Mouse (Mus musculus): ENCODE results near the gene Dnah8. TPM values are rescaled to one million over a fixed set of nuclear protein-coding genes. Genes with fewer than 3 reads are reported as not detected.
A peak's percentile ranks its signal among the peaks of the same experiment; 100 is the strongest.
"Not testable (repeated sequence)": the region's sequence is repeated elsewhere in the genome, so short reads cannot be mapped to it uniquely, and the experiment has no call there.

Dnah8 gene
- polyA plus RNA-seq (2012; ENCODE audit: insufficient read depth, insufficient read length, missing spikeins), result not detected in 2 replicates

DNA sequence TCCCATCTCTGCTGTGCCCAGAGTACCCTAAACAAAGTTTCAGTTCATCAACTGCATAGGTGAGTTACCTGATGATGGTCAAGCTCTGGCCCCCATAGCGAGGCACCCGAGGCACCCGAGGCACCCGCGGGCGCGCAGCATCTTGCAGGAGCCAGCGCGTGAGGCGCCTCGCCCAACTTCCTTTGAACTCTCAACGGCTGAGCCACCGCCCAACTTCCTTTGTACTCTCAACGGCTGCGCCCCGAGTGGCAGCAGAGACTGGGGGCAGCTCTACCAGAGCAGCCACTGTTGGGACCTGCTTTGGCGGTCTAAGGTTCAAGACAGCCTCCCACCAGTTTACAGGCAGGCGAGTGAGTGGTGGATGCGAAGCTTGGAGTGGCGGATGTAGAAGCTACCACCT is at the start of gene Dnah8:
Gene Dnah8 (plus strand): TSS at position 223 of the 400 bp plus-strand sequence.
- not testable (repeated sequence) for H3K27ac ChIP-seq (replicated peaks; ENCODE audit: low read depth, low read length); H3K4me3 ChIP-seq (ENCODE audit: insufficient read depth, low read depth, low read length); H3K4me1 ChIP-seq (ENCODE audit: control insufficient read depth, insufficient read depth, insufficient read length, low read length)

DNA sequence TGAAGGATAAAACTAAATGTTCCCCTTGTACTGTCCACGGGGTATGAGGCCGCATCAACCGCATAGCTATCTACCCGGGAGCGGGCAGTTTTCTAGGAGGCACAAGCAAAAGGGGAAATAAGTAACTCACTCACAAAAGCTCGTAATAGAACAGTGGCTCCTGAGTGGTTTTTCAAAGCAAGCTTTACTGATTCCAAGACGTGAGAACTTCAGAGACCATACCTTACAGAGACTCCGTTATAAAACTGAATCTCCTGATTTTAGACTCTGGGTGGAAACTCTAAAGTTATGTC is 49.4 kb upstream of the Dnah8 start:
- Histone ChIP-seq H3K27ac (replicated peaks; ENCODE audit: low read depth, low read length) (0 out of 2 replicates have a peak overlapping the region, but pooled peaks have one; percentile 25), H3K4me3 (ENCODE audit: insufficient read depth, low read depth, low read length) (peak overlapping the region; percentile 97), H3K4me1 (ENCODE audit: control insufficient read depth, insufficient read depth, insufficient read length, low read length) (peaks cover 9% of the 10 kb centered on the region)

DNA sequence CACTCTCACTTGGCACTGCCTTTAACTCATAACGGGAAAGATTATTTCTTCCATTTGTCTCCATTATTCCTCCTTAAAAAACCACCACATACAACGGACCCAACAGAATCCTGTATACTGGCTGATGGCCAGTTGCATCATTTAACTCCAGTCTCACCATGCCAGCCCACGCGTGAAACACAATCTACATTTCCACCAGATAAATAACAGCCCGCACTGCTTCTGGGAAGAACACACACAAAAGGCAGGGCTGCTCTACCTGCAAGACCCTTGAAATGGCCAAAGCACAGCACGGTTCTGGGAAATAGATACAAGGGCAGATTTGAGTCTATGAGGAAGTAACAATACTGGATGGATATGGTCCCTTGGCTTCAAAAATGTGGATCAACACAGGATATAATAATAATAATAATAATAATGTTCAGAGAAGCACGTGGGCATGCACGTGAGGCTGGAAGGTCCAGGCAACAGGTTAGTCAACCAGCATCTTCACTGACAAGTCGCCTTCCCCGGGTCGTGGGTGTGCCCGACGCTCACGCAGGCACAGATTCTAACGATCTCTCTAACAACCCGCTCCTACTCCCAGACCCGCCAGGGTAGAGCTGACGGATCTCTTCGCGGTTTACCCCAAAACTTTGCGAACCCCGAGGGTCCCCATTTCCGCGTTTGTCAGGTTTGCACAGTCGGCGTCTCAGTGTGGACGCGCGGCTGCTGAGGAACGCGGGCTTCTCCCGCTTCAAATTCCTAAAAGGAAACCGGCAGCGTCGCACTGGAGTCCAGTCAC is 48.8 kb upstream of the Dnah8 start:
- H3K4me3 ChIP-seq (ENCODE audit: insufficient read depth, low read depth, low read length), result peak overlapping the region; percentile 97

DNA sequence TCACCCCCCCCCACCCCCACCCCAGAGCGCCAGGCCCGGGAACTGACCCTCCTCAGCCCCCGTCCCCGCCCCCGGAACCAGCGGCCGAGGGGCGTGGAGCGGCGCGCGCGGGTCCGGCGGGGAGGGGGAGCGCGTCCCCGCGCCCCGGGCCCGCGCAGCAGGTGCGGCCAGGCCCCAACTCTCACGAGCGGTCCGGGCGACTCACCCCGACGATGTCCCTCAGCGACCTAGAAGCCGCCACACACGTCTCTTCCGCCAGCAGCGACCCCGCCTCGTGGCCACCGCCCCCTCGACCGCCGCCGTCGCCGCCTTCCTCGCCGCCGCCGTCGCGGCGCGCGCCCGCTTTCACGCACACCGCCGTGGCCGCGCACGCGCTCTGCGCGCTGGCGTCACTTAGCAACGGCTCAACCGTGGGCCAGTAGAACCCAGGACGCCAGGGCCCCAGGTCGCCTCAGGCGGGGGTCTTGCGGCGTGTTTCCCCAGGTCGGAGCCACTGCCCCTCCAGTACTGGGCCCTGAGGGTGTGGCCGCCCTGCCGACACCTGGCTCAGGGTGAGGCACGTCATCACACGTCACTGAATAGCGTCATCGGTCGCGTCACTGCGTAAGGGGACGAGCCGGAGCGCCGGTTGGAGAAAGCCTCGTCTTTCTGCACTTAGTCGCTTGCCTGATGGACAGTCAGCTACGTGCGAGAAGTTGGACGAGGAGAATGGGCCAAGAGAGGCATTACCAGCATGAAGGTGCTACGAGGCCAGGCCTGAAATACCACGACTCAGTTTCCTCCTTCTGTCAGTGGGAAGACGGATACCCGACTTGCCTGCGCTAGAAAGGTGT is 48.0 kb upstream of the Dnah8 start, which contains the start of gene Btbd9:
Gene Btbd9 (minus strand): TSS at position 548 of the 833 bp plus-strand sequence.
- Histone ChIP-seq H3K4me1 (ENCODE audit: control insufficient read depth, insufficient read depth, insufficient read length, low read length) (peaks cover 9% of the 10 kb centered on the region), H3K4me3 (ENCODE audit: insufficient read depth, low read depth, low read length) (peak within 1 kb of the TSS; percentile 97), H3K27ac (replicated peaks; ENCODE audit: low read depth, low read length) (peak within 1 kb of the TSS; percentile 98)

More for the DNA sequence above, 48.8 kb upstream of the Dnah8 start:
- Histone ChIP-seq H3K4me1 (ENCODE audit: control insufficient read depth, insufficient read depth, insufficient read length, low read length) (peaks cover 9% of the 10 kb centered on the region), H3K27ac (replicated peaks; ENCODE audit: low read depth, low read length) (peak overlapping the region; percentile 71)

DNA sequence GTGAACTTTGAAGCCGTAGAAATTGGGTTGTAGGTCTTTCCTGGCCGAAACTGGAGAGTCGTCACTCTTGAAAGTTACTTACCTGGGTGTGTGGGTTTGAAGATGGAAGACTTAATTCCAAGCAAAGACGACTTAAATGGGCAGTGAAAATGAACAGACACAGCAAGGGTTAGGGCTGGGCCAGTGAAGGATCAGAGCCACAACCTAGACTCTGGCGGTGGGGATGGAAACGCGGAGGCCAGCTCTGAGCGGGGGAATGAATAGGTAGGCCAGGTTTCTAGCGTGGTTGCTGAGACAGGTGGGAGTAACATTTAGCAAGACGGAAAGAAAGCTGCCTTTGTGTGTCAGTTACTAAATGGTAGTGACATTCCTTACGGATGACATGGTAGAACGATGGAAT is 47.2 kb upstream of the Dnah8 start:
- Histone ChIP-seq H3K4me3 (ENCODE audit: insufficient read depth, low read depth, low read length) (peak overlapping the region; percentile 97), H3K27ac (replicated peaks; ENCODE audit: low read depth, low read length) (no peak overlapping the region), H3K4me1 (ENCODE audit: control insufficient read depth, insufficient read depth, insufficient read length, low read length) (peaks cover 9% of the 10 kb centered on the region)

DNA sequence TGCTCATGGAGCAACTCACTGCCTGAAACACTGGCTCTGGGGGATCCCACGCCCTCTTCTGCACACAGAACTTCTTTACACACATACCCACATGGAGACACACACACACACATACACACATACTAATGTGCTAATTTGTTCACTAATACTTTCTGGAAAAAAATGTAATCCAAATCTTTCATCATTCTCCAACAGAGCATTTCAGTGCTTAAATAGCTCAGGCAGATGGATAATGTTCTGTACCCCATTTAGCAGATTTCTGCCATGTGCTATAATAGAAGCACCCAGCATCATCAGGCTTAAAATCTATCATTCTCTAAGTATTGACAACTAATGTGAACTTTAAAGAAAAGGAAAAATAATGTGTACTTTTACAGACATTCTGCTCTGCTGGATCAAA is 43.4 kb upstream of the Dnah8 start:
- Histone ChIP-seq H3K27ac (replicated peaks; ENCODE audit: low read depth, low read length) (no peak overlapping the region), H3K4me1 (ENCODE audit: control insufficient read depth, insufficient read depth, insufficient read length, low read length) (peaks cover 4% of the 10 kb centered on the region), H3K4me3 (ENCODE audit: insufficient read depth, low read depth, low read length) (no peak overlapping the region)

DNA sequence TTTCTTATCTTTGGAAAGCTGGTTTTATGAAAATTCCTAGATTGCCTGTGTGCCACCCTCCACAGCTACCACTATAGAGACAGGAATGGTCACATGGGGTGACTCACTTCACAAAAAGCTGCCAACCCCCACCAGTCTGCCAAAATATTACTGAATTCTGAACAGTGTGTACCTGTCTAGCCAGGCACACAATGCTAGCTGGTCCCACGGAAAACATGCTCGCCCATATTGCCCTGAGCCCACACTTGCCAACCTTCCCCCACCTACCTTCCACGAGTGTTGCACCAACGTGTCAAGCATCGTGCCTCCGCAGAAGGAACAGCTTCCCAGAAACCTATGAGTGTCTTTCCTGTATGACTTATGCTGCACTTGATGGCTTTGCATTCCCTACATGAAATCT is 43.0 kb upstream of the Dnah8 start:
- no peak overlapping the region for H3K4me3 ChIP-seq (ENCODE audit: insufficient read depth, low read depth, low read length)
- H3K4me1 ChIP-seq (ENCODE audit: control insufficient read depth, insufficient read depth, insufficient read length, low read length), result peaks cover 4% of the 10 kb centered on the region
- no peak overlapping the region for H3K27ac ChIP-seq (replicated peaks; ENCODE audit: low read depth, low read length)

DNA sequence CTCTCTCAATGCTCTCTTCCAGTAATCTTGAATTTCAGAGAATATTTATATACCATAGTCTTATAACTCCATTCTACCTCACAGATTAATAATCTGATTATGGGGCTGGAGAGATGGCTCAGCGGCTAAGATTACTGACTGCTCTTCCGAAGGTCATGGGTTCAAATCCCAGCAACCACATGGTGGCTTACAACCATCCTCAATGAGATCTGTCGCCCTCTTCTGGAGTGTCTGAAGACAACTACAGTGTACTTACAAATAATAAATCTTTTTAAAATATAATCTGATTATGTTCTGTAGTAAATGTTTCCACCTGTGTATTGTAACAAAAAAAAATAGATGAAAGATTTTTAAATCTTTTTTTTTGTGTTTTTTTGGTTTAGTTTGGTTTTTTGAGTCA is 41.8 kb upstream of the Dnah8 start:
- no peaks in the 10 kb centered on the region for H3K4me1 ChIP-seq (ENCODE audit: control insufficient read depth, insufficient read depth, insufficient read length, low read length)
- H3K4me3 ChIP-seq (ENCODE audit: insufficient read depth, low read depth, low read length), result no peak overlapping the region
- no peak overlapping the region for H3K27ac ChIP-seq (replicated peaks; ENCODE audit: low read depth, low read length)

DNA sequence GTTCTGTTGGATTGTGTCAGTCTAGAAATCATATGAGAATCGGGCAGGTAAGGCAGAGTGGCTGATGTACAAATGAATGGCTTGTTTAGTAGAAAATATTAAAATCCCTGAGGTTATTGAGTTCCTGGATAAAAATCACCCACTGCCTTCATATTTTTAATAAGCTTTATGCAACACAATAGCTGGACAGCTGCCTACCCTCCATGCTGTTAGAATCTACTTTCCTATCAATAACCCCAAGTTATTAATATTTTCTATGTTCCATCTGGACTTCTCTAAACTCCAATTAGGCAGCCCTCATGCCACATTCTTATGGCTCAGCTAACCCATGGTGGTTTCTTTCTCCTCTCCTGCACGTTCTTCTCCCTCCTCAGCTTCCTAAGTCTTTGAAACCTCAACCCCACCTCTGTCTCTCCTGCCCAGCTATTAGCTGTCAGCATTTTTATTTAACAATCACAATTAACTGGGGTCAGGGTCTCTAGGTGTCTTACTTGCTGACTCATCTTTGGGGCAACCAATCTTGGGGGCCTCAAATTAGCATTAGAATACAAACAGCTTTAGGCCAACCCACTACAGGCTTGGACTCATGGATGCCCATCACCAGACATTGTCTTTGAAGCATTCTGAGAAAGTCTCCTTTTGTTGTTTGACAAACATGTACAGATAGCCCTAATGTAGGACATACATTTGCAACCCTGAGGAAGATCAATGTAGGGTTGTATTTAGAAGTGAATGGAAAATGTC is 40.7 kb upstream of the Dnah8 start:
- H3K4me1 ChIP-seq (ENCODE audit: control insufficient read depth, insufficient read depth, insufficient read length, low read length), result no peaks in the 10 kb centered on the region
- H3K27ac ChIP-seq (replicated peaks; ENCODE audit: low read depth, low read length), result no peak overlapping the region
- H3K4me3 ChIP-seq (ENCODE audit: insufficient read depth, low read depth, low read length), result no peak overlapping the region

DNA sequence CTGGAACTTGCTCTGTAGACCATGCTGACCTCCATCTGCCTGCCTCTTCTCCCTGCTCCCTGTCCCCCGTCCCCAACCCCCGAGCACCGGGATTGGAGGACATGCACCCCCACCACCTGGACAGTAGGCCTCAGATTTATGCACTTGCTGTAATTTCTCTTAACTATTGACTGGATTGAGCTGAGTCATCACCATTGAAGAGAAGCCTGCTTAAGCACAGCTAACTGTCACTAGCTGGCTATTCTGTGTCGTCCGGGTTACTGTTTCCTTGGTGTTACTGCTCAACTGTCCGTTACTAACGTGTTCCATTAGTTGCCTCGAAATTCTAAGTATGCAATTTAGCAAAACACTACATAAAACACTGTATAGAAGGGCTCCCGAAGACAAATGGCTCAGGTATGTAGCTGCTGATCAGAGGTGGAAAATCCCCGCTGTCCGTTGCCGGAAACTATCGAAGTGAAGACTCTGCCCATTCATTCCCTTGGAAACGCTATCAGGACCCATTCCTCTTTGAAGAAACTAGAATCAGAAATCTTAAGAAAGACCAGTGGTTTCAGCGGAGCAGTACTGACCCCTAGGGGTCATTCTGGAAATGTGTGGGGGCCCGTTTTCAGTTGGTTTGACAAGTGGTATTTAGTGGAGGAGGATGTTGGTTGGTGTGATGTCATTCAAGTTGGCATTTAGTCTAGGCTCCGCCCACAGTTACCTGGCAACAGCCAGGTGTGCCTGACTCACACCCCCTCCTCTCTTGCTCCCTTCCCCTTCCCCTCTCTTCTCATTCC is 33.5 kb upstream of the Dnah8 start:
- no peak overlapping the region for H3K4me3 ChIP-seq (ENCODE audit: insufficient read depth, low read depth, low read length)
- no peak overlapping the region for H3K27ac ChIP-seq (replicated peaks; ENCODE audit: low read depth, low read length)
- no peaks in the 10 kb centered on the region for H3K4me1 ChIP-seq (ENCODE audit: control insufficient read depth, insufficient read depth, insufficient read length, low read length)

DNA sequence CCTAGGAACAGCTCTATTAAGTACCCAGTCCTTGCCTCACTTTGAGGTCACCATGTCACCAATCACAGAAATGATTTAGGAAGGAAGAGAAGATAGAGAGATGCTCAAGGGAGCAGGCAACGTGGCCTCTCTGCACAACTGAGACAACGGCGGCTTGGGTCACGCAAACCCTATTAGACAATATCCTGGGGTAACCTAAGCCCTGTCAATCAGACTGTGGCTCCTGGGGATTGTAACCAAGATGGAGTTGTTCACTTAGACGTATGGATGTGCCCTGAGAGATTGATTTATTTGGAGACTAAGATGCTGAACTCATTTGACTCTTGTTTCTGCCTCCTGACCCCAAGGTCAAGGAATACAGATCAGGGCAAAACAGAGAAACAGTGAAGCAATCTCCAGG is 29.7 kb upstream of the Dnah8 start:
- Histone ChIP-seq H3K4me3 (ENCODE audit: insufficient read depth, low read depth, low read length) (no peak overlapping the region), H3K27ac (replicated peaks; ENCODE audit: low read depth, low read length) (no peak overlapping the region; the same call in 1 of the 2 replicates), H3K4me1 (ENCODE audit: control insufficient read depth, insufficient read depth, insufficient read length, low read length) (no peaks in the 10 kb centered on the region)

DNA sequence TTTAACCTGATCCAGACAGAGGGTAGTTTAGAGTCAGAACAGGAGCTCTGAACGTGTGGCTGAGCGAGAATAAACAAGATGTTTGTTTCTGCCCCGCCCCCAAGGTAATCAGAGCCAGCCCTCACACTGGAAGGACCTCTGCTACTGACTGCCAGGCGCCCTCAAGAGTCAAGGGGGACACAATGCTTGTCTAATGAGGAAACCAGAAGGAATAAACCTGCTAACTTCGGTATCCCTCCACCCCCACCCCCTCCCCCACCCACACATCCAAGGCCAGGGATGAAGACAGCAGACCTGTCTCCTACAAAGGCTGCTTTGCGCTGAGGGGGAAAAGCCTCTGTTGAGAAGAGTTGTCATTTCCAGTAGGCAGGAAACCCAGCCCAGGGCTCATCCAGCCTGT is 29.3 kb upstream of the Dnah8 start:
- Histone ChIP-seq H3K4me1 (ENCODE audit: control insufficient read depth, insufficient read depth, insufficient read length, low read length) (no peaks in the 10 kb centered on the region), H3K4me3 (ENCODE audit: insufficient read depth, low read depth, low read length) (no peak overlapping the region), H3K27ac (replicated peaks; ENCODE audit: low read depth, low read length) (no peak overlapping the region; the same call in 1 of the 2 replicates)

DNA sequence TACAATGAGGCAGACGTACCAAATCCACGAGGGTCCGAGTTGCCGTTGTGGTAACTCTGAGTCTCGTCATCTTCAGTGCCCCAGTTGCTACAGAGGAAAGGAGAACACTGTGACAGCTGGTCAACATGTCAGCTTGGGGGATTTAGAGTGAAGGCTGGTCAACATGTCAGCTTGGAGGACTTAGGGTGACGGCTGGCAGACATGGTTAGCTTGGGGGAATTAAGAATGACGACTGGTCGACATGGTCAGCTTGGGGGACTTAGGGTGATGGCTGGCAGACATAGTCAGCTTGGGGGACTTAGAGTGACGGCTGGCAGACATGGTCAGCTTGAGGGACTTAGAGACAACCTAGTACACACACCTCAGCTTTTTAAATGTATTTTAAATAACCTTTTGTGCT is 26.4 kb upstream of the Dnah8 start:
- no peaks in the 10 kb centered on the region for H3K4me1 ChIP-seq (ENCODE audit: control insufficient read depth, insufficient read depth, insufficient read length, low read length)
- H3K27ac ChIP-seq (replicated peaks; ENCODE audit: low read depth, low read length), result no peak overlapping the region
- H3K4me3 ChIP-seq (ENCODE audit: insufficient read depth, low read depth, low read length), result no peak overlapping the region

DNA sequence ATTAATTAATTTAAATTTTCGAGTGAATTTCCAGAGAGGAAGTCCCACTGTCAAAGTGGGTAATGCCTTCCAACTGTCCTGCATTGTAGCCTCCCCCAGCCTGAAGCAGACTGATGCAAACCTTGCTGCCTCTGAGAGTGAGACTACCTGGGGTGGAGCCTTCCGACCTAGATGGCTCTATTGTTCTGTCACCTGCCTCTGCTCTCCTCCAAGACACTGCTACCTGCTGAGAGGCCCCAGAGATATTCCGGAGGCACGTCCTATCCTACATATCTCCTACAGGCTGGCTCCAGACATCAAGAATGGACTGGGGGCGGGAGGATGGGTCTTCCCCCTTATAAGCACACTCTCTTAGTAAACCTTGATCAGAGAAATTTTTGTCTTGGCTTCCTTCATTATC is 25.9 kb upstream of the Dnah8 start:
- Histone ChIP-seq H3K4me3 (ENCODE audit: insufficient read depth, low read depth, low read length) (no peak overlapping the region), H3K27ac (replicated peaks; ENCODE audit: low read depth, low read length) (no peak overlapping the region), H3K4me1 (ENCODE audit: control insufficient read depth, insufficient read depth, insufficient read length, low read length) (no peaks in the 10 kb centered on the region)
